Mouse (Mus musculus): ENCODE data around the gene Fads6.

DNA sequence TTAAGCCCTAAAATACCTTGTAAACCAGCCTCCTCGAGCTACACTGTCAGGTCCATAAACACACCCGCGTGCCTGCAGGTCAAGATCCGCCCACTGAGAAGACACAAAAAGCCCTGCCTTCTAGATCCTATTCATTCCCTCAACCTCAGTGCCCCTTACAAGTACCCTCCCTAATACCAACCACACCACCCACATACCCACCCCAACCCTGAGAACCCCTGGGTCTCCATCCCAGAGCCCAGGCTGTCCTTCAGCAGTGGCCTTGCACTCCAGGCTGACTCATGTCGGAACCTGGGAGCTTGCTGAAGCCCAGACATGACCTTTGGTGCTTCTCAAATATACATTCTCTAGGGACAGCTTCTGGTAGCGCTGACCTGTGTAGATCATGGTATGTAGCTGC, 22.7 kb downstream of the Fads6 start:
- TF ChIP-seq POLR2A (IDR thresholded peaks at IDR 0.05; ENCODE audit: insufficient read length, low read depth) (no peak), MYOD1 (IDR thresholded peaks at IDR 0.05; ENCODE audit: control insufficient read depth in 1 of 3, insufficient read length in 2 of 3, low read depth in 2 of 3) (no peak), TCF12 (IDR thresholded peaks at IDR 0.05; ENCODE audit: insufficient read depth, poor library complexity, severe bottlenecking) (no peak), USF1 (IDR thresholded peaks at IDR 0.05; ENCODE audit: low read depth) (no peak), SRF (IDR thresholded peaks at IDR 0.05; ENCODE audit: control insufficient read depth, insufficient read length, low read depth) (no peak), E2F4 (IDR thresholded peaks at IDR 0.05; ENCODE audit: insufficient read depth) (no peak), REST (IDR thresholded peaks at IDR 0.05; ENCODE audit: insufficient read depth, insufficient read length) (no peak)

All from myocyte (in vitro differentiated cells).